Mouse (Mus musculus): ENCODE measurements around the gene Fam227b.

Gene Fam227b

DNA sequence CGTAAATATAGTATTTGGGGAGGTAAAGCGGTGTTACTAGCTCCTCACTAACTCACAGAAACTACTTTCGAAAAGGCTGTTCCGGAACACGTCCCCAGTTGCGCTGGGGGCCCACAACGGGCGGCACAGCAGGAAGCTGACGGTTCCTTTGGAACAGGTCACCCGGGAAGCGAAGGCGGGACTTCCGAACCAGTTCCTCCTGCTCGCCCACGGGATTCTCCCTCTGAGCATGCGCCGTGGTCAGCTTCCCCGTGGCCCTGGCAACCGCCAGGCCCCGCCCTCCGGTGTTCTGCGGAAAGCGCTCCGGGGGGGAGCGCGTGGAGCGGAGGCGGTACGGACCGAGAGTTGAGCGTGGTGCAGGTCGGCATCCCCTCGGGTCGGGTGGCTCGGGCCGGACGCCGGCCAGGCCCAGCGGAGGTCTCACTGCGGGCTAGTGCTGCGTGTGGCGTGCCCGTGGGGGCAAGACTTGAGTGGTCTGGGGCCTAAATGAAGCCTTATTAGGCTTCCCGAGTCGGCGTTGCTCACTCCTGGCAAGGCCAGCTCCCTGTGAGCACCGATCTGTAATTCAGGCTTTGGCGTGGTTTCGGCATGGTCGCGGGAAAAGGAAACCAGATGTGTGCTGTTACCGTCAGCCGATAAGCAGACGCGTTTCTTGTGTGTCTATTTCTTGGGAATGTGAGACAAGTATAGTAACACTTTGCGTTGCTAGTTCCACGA is at the start of gene Fam227b, which contains the start of gene Dtwd1:
Gene Fam227b (minus strand): TSS at position 150 of the 717 bp plus-strand sequence.
Gene Dtwd1 (plus strand): TSS at position 287 of the 717 bp plus-strand sequence.
- DNase-seq = peak; percentile 97

DNA sequence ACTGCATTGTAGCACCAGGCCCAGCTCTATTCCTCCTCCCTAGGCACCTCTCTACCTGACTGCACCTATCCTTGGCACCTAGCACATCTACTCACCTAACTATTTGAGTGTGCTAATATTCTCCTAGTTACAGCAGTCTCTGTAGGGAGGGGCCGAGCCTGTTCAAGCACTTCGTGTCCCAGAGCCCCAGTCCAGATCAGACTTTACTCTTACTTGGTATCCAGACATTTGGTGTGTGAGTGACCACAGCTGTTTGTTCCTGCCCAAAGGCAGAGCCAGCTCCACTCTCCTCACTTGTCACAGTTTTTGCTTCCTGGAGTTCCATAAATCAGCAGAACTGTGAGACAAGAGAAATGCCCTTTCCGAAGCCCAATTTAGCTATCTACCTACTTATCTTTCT is 47.2 kb upstream of the Fam227b start:
- no peak for DNase-seq

DNA sequence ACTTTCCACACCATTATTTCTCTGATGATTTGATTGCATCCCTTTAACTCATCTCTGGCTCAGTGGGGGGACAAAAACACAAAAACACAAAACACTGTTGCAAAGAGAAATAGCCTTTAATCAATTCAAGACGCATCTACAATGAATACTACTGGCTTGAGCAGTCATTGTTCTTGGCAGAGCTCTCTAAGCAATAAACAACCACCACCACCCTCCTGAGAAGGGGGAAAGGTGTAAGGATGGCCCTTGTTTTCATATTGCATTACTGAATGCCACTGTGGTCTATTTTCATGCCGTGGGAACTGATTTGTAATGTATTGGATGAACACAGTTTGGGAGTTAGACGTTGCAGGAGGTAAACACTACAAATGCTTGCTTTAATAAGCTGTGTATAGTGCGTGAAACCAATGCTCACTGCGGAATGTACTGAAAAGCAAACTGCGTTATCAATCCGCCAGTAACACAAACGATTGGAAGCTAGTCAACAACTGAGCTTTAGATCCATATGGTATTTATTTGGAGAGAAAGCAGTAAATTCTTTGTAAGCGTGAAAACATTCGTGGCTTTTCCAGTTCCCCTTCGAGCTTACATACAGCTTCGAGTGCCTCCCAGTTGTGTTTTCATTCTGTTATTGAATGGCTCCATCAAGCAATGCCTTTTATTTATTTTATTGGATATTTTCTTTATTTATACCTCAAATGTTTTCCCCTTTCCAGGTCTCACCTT is 44.0 kb upstream of the Fam227b start:
- no peak for DNase-seq

DNA sequence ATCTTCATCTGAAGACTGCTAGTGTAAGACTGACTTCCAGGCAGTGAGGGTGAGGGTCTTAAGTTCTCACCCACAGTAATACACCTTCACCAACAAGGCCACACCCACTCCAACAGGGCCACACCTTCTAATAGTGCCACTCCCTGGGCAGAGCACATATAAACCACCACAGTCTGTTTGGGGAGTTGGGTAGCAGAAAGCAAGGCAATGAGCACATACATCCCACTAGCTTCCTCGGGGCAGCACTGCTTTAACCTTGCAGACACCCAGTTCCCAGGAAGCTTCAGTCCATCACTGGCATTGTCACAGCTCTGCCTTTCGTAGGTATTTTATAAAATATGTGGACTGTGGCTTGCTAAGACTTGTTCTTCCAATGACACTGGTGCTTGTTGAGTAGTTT is 40.3 kb upstream of the Fam227b start:
- no peak for DNase-seq

DNA sequence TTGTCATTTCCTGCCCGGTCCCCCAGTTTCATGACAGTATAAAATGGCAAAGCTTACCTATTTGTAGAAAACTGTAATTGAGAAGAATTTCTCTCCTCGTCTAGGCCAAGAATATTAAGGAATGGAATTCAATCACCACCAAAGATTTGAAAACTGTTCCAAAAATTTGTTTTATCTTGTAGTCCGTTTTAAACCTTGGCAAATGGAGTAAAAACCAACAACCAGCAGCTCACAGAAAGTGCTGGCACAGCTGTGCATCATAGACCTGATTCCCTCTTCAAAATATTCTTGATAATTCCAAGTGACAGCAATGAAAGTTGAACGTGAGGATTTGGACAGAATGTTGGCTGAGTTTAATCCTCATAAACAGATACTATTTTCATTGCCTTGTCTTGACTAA is 39.5 kb upstream of the Fam227b start:
- DNase-seq = no peak

DNA sequence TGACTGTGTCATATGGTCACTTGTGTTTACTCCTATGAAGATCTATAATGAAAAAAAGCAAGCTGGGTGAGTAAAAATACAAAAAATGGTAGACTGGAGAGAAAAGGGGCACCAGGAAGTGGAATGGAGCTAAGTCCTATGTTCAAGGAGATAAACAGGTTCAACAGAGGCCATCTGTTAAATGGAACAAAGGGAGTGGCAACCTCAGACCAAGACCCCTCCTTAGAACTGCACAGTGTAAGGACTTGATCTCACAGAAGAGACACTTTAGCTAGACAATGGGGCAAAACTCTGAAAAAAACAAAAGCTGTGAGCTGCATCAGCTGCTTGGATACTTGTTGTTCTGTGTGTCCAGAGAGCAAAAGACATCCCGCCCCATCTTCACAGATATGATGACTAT is 19.6 kb upstream of the Fam227b start:
- no peak for DNase-seq

DNA sequence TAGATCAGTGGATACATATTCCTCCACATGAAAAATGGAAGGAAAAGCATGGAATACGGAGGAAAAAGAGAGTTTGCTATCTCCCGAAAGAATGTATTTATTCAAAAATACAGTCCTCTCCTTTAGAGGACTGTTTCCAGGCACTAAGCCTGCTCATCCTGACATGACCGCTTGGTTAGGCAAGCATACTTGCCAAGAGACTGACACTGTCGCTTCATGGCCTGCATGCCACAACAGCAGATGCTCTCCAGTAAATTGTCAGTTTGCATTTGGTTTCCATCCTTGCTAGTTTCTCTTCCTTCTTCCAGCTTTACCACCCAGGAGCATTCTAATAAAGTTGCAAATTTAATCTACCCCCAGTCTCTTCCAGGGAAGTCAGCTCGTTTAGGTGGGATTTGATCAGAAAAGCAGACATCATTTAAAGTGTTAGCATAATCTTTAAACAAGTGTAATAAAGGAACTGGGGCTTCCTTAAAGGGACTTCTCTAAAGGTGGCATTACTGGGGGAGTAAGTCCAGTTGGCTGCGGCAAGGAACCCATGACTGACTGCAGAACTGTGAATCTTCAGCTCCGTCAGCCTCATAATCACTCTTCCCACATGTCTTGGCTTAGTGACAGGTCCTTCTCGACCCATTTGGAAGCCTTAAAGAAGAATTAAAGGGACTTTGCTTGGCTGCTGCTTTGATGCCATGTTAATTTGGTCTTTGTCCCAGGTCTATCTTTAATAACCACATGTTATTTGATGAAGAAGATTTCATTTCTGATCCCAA is 15.2 kb upstream of the Fam227b start:
- no peak for DNase-seq

DNA sequence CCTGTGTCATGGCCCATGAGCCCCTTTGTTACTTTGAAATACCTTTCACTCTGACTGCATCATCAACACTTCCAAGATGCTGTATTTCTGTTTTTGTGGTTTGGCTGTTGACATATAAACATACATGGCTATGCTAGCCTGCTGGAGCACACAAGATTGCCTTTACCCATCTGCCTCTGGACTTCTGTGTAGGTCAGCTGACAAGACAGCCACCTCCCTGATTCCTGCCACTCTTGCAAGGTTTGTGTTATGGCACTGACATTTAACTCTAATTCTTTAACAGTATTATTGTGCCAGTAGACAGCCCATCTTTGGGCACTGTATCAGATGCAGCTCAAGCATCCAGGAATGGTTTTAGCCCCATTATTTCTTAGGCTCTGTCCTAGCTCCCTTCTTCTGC is 14.5 kb upstream of the Fam227b start:
- no peak for DNase-seq

DNA sequence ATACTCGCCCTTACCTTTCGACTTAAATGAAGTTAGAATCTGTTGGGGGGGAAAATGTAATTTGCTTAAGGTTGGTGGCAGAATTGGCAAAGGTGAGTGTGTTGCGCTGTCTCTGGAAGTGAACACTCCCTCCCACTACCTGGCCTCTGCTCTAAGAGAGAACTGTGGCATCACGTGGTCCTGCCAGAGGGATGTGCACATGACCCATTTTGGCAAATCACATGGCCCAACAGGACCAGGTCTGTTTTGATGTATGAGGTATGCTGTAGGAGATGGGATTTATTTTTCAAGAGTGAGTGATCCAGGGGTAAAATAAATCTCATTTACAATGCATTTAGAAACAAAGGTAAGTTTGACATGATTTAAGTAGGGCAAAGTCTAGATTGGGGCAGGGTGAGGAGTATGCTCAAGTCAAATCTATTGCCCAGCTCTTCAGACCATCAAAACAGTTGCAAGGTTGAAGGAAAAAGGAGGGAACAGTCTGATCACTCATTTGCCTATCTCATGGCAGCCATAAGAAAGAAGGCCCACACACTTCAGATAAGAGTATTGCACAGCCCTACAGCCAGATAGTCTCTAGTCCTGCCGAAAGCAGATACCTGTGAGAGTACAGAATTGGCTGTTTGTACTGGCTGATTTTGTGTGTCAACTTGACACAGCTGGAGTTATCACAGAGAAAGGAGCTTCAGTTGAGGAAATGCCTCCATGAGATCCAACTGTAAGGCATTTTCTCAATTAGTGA is 13.6 kb upstream of the Fam227b start:
- DNase-seq = no peak

DNA sequence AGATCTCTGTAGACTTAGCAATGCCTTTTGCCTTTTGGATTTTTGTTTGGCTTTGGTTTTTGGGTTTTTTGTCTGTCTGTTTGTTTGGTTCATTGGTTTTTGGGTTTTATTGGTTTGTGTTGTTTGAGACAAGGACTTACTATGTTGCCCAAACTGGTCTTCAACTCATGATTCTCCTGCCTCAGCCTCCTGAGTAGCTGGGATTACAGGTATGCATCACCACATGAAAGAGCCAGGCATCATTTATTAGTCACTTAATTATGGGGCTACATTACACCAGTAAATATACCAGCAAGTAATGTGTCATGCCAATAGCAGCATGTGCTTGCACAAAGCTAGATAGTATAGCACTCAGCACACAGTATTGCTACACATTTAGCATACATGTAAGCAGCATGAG is 4.1 kb downstream of the Fam227b start:
- DNase-seq = no peak

DNA sequence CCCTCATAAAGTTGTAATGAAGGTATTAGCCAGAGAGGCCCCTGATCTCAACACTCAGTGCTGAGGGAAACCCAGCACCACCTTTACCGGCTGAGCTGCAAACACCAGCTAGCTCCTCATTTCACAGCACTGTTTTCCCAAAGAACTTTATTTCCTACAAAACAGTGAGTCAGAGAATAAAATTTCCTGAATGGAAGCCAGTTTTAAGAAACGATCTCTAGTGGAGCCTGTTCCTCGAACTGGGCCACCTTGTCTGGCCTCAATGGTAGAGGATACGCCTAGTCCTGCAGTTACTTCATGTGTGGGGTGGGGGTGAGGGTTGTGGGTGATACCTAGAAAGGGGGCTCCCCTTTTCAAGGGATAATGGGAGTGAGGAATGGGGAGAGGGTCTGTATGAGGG is 57.2 kb downstream of the Fam227b start:
- no peak for DNase-seq

DNA sequence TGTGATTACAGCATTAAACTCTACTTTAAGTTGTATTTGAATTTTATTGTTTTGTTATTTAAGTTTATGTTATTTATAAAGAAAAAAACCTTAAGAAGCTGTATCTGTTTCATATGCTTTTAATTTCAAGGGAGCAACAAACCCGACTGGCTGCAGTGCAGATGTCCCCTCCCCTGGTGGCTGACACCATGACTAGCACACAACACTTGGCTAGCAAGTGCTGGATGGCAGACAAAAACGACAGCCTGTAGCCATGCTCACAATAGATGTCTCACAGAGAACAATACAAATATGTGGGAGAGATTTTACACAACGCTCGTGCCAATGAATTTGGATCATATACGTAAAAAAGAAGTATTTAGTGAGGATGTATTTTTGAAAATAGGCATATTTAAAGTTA is 61.4 kb downstream of the Fam227b start:
- no peak for DNase-seq

DNA sequence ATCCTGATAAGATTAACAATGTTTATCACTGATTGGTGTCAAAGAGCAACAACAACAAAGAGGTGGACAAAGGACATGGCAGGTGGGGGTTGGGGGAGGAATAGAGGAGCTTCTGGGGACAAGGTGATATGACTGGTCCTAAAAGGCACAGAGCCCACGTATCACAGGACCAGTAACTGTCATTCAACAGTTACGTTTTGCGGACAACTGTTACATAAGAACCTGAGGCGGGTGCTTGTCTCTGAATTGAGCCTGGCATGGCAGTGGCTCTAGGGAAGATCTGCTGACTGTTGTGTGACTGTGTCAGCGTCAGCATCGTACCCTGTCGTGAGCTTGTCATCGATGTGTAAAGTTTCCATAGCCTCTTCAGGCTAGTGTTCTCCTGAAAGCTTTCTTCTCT is 65.6 kb downstream of the Fam227b start:
- DNase-seq = no peak

DNA sequence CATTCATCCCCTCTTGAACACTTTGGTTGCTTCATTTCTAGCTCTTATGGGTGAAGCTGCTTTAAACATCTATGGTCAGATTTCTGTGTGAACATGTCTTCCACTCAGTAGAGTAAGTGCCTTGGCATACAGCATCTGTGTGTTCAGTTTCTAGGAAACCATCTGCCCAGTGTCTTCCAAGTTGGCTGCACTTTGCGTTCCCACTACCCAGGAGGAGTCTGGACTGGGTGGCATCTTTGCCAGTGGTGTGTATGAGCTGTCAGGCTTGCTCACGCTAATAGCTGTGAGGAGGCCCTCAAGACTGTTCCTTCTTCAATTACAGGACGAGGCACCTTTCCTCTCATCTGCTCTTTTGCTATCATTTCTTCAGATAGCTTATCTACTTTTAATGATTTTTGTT is 67.5 kb downstream of the Fam227b start:
- no peak for DNase-seq

DNA sequence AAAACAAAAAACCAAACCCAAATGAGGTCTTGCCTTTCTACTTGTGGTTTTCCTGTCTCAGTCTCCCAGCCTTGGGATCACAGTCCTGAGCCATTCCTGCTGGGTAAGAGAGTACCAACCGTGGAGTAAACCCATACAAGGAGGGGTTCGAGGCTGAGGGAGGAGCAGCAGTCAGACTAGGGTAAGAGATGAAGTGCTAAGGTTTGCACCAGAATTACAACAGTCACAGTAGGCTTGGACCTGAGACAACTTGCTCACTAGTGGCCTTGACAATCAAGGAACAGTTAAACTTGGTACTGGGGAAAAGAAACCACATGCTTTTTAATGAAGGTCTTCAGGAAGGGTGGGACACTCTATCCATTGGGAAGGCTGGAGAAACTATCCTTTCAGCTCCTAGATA is 72.7 kb downstream of the Fam227b start:
- no peak for DNase-seq

DNA sequence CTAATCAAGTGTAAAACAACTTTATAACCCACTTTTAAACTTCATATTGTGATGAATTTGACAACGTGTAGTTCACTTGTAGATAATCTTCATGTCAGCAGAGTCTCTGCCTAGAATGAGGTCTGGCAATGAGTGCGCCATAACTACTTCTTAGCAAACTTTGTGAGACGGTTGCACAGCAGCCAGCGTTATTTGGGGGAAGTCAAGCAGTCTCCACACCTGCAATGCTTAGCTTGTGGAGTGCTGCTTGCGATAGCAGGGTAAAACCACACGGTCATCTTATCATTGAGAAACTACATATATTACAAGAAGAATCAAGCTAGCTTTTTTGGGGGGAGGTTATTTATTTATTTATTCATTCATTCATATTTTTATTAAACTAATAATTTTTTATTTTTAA is 75.3 kb downstream of the Fam227b start:
- DNase-seq = no peak

DNA sequence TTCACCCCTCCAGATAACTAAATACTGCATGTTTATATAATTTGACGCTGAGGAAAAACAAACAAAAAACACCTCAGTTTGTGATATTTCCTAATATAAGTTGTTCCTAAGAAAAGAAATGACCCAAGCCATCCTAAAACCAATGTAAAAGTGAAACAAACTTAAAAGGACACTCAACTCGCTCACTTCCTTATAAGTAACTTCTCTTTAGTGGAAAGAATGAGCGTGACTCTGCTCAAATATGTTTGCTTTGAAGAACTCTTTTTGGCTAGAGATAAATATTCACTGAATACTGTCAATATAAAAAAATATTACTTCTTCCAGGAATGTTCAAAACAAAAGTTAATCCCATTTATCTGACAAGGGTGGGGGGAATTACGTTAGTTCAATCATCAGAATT is 78.1 kb downstream of the Fam227b start:
- DNase-seq = no peak

DNA sequence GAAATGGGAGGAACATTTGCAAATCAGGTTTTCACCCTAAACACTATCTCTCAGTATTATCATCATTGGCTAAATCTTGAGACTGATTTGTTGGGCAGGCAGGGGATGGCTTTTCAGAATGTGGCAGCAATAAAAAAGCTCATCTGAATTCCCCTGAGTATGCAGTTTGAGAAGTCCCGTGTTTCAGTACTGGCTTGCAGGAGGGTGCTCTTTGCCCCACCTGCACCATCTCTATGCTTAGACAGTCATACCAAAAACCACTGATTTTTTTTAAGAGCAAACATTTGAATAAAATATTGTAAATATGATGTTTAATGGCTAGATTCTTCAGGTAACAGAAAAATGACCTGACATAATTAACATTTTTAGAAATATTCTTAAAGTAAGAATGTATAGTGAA is 82.1 kb downstream of the Fam227b start:
- DNase-seq = no peak

DNA sequence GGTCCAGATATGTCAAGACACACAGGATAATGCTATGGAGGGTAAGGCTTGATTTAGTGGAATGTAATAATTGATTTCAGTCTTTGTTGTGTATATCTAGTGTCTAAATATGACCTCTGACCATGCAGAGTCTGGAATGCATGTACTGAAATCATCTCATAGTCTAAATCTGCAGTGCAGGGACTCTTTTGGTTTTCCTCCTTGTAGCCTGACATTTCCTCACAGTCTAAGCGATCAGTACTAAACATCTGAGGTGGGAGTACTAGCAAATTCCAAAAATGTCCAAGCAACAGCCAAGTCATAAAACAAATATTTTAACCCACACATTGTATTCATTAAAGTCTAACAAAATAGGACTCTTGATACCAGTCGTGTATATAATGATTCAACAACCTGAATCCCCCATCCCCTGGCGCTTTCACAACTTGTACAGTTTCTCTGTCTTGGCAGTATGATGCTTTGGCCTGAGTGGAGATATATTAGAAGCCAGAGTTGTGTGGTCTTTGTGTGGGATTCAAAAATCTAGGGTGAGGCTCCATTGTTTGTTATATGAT is 86.4 kb downstream of the Fam227b start:
- DNase-seq = no peak

DNA sequence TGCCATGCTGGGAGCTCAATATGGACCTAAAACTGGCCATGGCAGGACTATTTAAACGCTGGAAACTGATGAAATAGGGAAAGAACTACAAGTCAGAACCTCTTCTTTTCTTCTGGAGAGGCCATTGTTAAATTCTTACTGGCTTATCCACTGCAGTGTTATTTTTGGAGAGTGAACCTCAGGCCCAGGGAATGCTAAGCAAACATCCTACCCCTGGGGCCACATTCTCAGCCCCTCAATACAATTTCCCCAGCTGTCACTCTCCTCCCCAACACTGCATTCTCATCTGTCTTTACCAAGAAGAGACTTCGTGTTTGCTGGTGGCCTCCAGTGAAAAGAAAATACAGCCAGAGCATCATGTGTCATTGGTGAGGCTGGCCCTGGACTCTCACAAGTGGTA is 87.0 kb downstream of the Fam227b start:
- no peak for DNase-seq

DNA sequence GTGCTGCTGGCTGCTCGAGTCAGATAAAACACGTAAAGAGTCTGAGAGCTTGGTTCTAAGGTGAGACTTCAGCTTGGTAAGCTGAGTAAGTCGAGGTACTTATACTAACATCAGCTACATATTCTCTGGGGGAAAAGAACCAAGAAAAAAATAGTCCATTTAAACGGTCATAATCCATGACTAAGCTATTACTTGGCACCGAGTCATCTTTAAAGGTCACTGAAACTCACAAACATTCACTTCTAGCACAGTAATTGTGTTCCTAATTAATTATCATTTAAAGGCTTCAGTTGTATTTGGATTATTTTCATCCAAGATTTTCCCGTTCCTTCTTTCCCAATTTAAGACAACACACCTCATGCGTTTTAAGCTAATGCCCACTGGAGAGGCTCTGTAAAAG is 88.9 kb downstream of the Fam227b start:
- no peak for DNase-seq

DNA sequence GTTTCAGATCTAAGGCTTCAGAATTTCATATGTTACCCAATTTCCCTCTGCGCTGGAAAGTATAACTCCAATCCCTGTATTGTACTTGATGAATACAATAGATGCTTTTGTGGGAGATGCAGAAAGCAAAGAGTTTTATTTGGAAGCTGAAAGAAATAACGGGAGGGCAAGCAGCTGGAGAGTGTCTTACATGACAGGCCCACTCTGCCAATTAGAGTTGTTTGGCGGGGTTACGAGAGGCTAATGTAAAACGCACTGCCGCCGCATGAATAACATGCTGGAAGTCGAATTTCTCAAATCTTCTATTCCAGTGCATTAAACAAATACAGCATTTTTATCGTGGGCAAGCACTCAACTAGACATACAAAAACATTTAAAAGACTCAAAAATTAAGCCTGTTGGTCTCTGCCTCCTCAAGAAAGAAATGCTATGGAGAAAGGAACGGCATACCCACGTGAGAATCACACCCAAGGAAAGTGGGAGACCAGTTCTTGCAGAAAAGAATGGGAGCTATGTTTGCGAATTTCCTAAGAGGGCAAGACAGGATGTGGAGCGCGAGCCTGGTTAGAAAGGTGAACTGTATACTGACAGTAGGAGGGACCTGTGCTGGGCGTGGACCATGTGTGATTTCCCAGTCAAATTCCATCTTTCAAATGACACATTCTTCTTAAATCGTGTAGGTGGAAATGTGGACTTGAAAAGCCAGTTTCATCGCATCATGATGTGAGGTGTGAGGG is 90.6 kb downstream of the Fam227b start:
- DNase-seq = no peak

Measured in kidney, adult 8-10 months (tissue).